Mouse (Mus musculus): ENCODE measurements at regions not wholly inside any gene's neighbourhood (a gene's known extent, or its start where the extent isn't known, plus 50 kb on each side); places are given as distances from the start of the nearest gene placed in this dataset.

GRCm38 (mm10) chrX:70261360-70261759, 103.5 kb downstream of the Ids start:
- ATAC-seq (ENCODE audit: low FRiP score, low read depth) (no peak), DNase-seq (ENCODE audit: low spot score) (no peak)
- WGBS = 43% methylated on average over 1 of the region's 1 CpGs
- H3K4me1 ChIP-seq (ENCODE audit: control insufficient read depth, insufficient read depth, low read length) = no peaks in the 10 kb centered on the region
- no peak for TF ChIP-seq POLR2A (IDR thresholded peaks at IDR 0.05; ENCODE audit: borderline replicate concordance, extremely low read depth, insufficient read depth, insufficient read length)
- no peaks in the 10 kb centered on the region for H3K27me3 ChIP-seq (ENCODE audit: control insufficient read depth, insufficient read depth, low read length)
- H3K9ac ChIP-seq (ENCODE audit: low read depth, low read length, severe bottlenecking) = no peak overlapping the region
- no peaks in the 10 kb centered on the region for H3K9me3 ChIP-seq (ENCODE audit: control insufficient read depth, low read length)
- no peak overlapping the region for H3K4me3 ChIP-seq (replicated peaks; ENCODE audit: low read length)
- H3K27ac ChIP-seq (replicated peaks; ENCODE audit: low read depth, low read length) = no peak overlapping the region
- H3K36me3 ChIP-seq (ENCODE audit: control insufficient read depth, insufficient read depth, low read length) = no peaks in the 10 kb centered on the region
- H3K4me2 ChIP-seq (replicated peaks; ENCODE audit: low read depth, low read length, severe bottlenecking) = no peak overlapping the region

GRCm38 (mm10) chrX:70216011-70216410, 148.9 kb downstream of the Ids start:
- H3K4me1 ChIP-seq (ENCODE audit: control insufficient read depth, insufficient read depth, low read length) = no peaks in the 10 kb centered on the region
- no peak overlapping the region for H3K9ac ChIP-seq (ENCODE audit: low read depth, low read length, severe bottlenecking)
- H3K27ac ChIP-seq (replicated peaks; ENCODE audit: low read depth, low read length) = no peak overlapping the region
- no peaks in the 10 kb centered on the region for H3K9me3 ChIP-seq (ENCODE audit: control insufficient read depth, low read length)
- no peak for TF ChIP-seq POLR2A (IDR thresholded peaks at IDR 0.05; ENCODE audit: borderline replicate concordance, extremely low read depth, insufficient read depth, insufficient read length)
- H3K4me3 ChIP-seq (replicated peaks; ENCODE audit: low read length) = no peak overlapping the region
- no peak overlapping the region for H3K4me2 ChIP-seq (replicated peaks; ENCODE audit: low read depth, low read length, severe bottlenecking)
- H3K27me3 ChIP-seq (ENCODE audit: control insufficient read depth, insufficient read depth, low read length) = no peaks in the 10 kb centered on the region
- WGBS = 74% methylated on average over 1 of the region's 1 CpGs
- H3K36me3 ChIP-seq (ENCODE audit: control insufficient read depth, insufficient read depth, low read length) = no peaks in the 10 kb centered on the region
- ATAC-seq (ENCODE audit: low FRiP score, low read depth) = no peak
- no peak for DNase-seq (ENCODE audit: low spot score)

- no peak overlapping the region for H3K4me2 ChIP-seq (replicated peaks; ENCODE audit: low read depth, low read length, severe bottlenecking)
- H3K9me3 ChIP-seq (ENCODE audit: control insufficient read depth, low read length) = no peaks in the 10 kb centered on the region
- 48% methylated on average over 1 of the region's 1 CpGs for WGBS
- no peak overlapping the region for H3K27ac ChIP-seq (replicated peaks; ENCODE audit: low read depth, low read length)
- H3K36me3 ChIP-seq (ENCODE audit: control insufficient read depth, insufficient read depth, low read length) = no peaks in the 10 kb centered on the region
- no peak overlapping the region for H3K4me3 ChIP-seq (replicated peaks; ENCODE audit: low read length)
- DNase-seq (ENCODE audit: low spot score) (no peak), ATAC-seq (ENCODE audit: low FRiP score, low read depth) (no peak)
- no peak for TF ChIP-seq POLR2A (IDR thresholded peaks at IDR 0.05; ENCODE audit: borderline replicate concordance, extremely low read depth, insufficient read depth, insufficient read length)
- H3K4me1 ChIP-seq (ENCODE audit: control insufficient read depth, insufficient read depth, low read length) = no peaks in the 10 kb centered on the region
- no peaks in the 10 kb centered on the region for H3K27me3 ChIP-seq (ENCODE audit: control insufficient read depth, insufficient read depth, low read length)
- no peak overlapping the region for H3K9ac ChIP-seq (ENCODE audit: low read depth, low read length, severe bottlenecking)
Observed at GRCm38 (mm10) chrX:70184427-70185090, 180.3 kb downstream of the Ids start.

- peak; percentile 20 for DNase-seq (ENCODE audit: low spot score)
- no peak for ATAC-seq (ENCODE audit: low FRiP score, low read depth)
- TF ChIP-seq POLR2A (IDR thresholded peaks at IDR 0.05; ENCODE audit: borderline replicate concordance, extremely low read depth, insufficient read depth, insufficient read length) = no peak
Observed at GRCm38 (mm10) chrX:70169737-70170136, 195.1 kb downstream of the Ids start.

GRCm38 (mm10) chrX:70161011-70161410, 203.9 kb downstream of the Ids start:
- DNase-seq (ENCODE audit: low spot score) = peak; percentile 15
- WGBS = 15% methylated on average over 4 of the region's 4 CpGs
- no peaks in the 10 kb centered on the region for H3K36me3 ChIP-seq (ENCODE audit: control insufficient read depth, insufficient read depth, low read length)
- no peak for ATAC-seq (ENCODE audit: low FRiP score, low read depth)
- no peaks in the 10 kb centered on the region for H3K4me1 ChIP-seq (ENCODE audit: control insufficient read depth, insufficient read depth, low read length)
- no peak overlapping the region for H3K9ac ChIP-seq (ENCODE audit: low read depth, low read length, severe bottlenecking)
- no peaks in the 10 kb centered on the region for H3K27me3 ChIP-seq (ENCODE audit: control insufficient read depth, insufficient read depth, low read length)
- H3K4me3 ChIP-seq (replicated peaks; ENCODE audit: low read length) = no peak overlapping the region
- TF ChIP-seq POLR2A (IDR thresholded peaks at IDR 0.05; ENCODE audit: borderline replicate concordance, extremely low read depth, insufficient read depth, insufficient read length) = no peak
- no peaks in the 10 kb centered on the region for H3K9me3 ChIP-seq (ENCODE audit: control insufficient read depth, low read length)
- H3K27ac ChIP-seq (replicated peaks; ENCODE audit: low read depth, low read length) = no peak overlapping the region
- no peak overlapping the region for H3K4me2 ChIP-seq (replicated peaks; ENCODE audit: low read depth, low read length, severe bottlenecking)

More at GRCm38 (mm10) chrX:70169737-70170136, 195.1 kb downstream of the Ids start:
- 55% methylated on average over 2 of the region's 2 CpGs for WGBS
- H3K36me3 ChIP-seq (ENCODE audit: control insufficient read depth, insufficient read depth, low read length) = no peaks in the 10 kb centered on the region
- H3K27ac ChIP-seq (replicated peaks; ENCODE audit: low read depth, low read length) = no peak overlapping the region
- H3K4me2 ChIP-seq (replicated peaks; ENCODE audit: low read depth, low read length, severe bottlenecking) = no peak overlapping the region
- H3K4me1 ChIP-seq (ENCODE audit: control insufficient read depth, insufficient read depth, low read length) = no peaks in the 10 kb centered on the region
- no peak overlapping the region for H3K9ac ChIP-seq (ENCODE audit: low read depth, low read length, severe bottlenecking)
- no peak overlapping the region for H3K4me3 ChIP-seq (replicated peaks; ENCODE audit: low read length)
- H3K27me3 ChIP-seq (ENCODE audit: control insufficient read depth, insufficient read depth, low read length) = no peaks in the 10 kb centered on the region
- H3K9me3 ChIP-seq (ENCODE audit: control insufficient read depth, low read length) = no peaks in the 10 kb centered on the region

Data from limb, embryonic 14.5 days (tissue).